Comparison of ENCODE assay signal across 23 mouse cellular contexts in genomic region chr1:192613271-192613670, GRCm38 (mm10).
DNase-seq lines count a peak whose midpoint lies in the region; ATAC-seq and TF ChIP-seq lines count a peak whose summit lies in the region.
"Had no signal": no experiment of that assay in that cellular context is flagged by ENCODE, and none has a peak within 500 bp of the region (broad histone marks: within the 10 kb centered on the region; RNA-seq: fewer than 3 reads in every experiment).

No protein-coding gene starts in this region.

- no peak for TF ChIP-seq POLR2A in brain, embryonic 14.5 days (IDR thresholded peaks at IDR 0.05; ENCODE audit: borderline replicate concordance, extremely low read depth, insufficient read depth, insufficient read length, poor library complexity, severe bottlenecking)

- H3K9ac ChIP-seq in midbrain, embryonic 13.5 days (replicated peaks), result no peak overlapping the region
- no peak overlapping the region for H3K9ac ChIP-seq in midbrain, embryonic 16.5 days (ENCODE audit: low read depth, low read length)
- H3K9ac ChIP-seq in neural tube, embryonic 13.5 days, result no peak overlapping the region
- no peak overlapping the region for H3K9ac ChIP-seq in neural tube, embryonic 15.5 days (replicated peaks)
- H3K9ac ChIP-seq: embryonic facial prominence, embryonic 12.5 days; forebrain, embryonic 13.5 days; forebrain, embryonic 15.5 days; forebrain, postnatal 0 days had no signal

- no peaks in the 10 kb centered on the region for H3K36me3 ChIP-seq in midbrain, embryonic 13.5 days
- H3K36me3 ChIP-seq in midbrain, embryonic 16.5 days (ENCODE audit: control insufficient read depth, insufficient read depth, low read length), result no peaks in the 10 kb centered on the region
- H3K36me3 ChIP-seq in neural tube, embryonic 13.5 days, result no peaks in the 10 kb centered on the region
- H3K36me3 ChIP-seq in neural tube, embryonic 15.5 days, result no peaks in the 10 kb centered on the region
- H3K36me3 ChIP-seq: embryonic facial prominence, embryonic 10.5 days; embryonic facial prominence, embryonic 12.5 days; forebrain, embryonic 15.5 days; G1E had no signal

- 41% methylated on average over 6 of the region's 6 CpGs for WGBS in midbrain, embryonic 13.5 days
- 33% methylated on average over 6 of the region's 6 CpGs for WGBS in midbrain, embryonic 16.5 days
- 49% methylated on average over 6 of the region's 6 CpGs for WGBS in neural tube, embryonic 13.5 days
- WGBS in neural tube, embryonic 15.5 days, result 44% methylated on average over 6 of the region's 6 CpGs

- ATAC-seq in midbrain, embryonic 13.5 days, result peak; percentile 62; the same call in 1 of the 2 replicates
- ATAC-seq in midbrain, embryonic 16.5 days, result no peak
- 0 out of 2 replicates have a peak, but pooled peaks have one; percentile 32 for ATAC-seq in neural tube, embryonic 13.5 days (ENCODE audit: low read depth)
- no peak for ATAC-seq in neural tube, embryonic 15.5 days (ENCODE audit: low FRiP score)
- ATAC-seq: activated CD4-positive, CD25-positive, alpha-beta regulatory T cell, adult 4 months; CD4-positive, CD25-positive, alpha-beta regulatory T cell, adult 4 months; forebrain, embryonic 13.5 days; forebrain, embryonic 15.5 days; forebrain, postnatal 0 days; Patski had no signal

- H3K4me3 ChIP-seq in midbrain, embryonic 13.5 days (replicated peaks), result no peak overlapping the region
- no peak overlapping the region for H3K4me3 ChIP-seq in midbrain, embryonic 16.5 days (ENCODE audit: low read depth, low read length)
- no peak overlapping the region for H3K4me3 ChIP-seq in neural tube, embryonic 13.5 days
- H3K4me3 ChIP-seq in neural tube, embryonic 15.5 days (replicated peaks), result no peak overlapping the region
- H3K4me3 ChIP-seq: embryonic facial prominence, embryonic 10.5 days; embryonic facial prominence, embryonic 12.5 days; forebrain, embryonic 13.5 days; forebrain, embryonic 15.5 days had no signal

- TF ChIP-seq CTCF in brain, embryonic 14.5 days (IDR thresholded peaks at IDR 0.05; ENCODE audit: borderline replicate concordance, extremely low read depth, insufficient read depth, insufficient read length), result no peak

- H3K4me2 ChIP-seq in midbrain, embryonic 13.5 days (replicated peaks), result no peak overlapping the region
- H3K4me2 ChIP-seq in midbrain, embryonic 16.5 days (ENCODE audit: low read length), result no peak overlapping the region
- no peak overlapping the region for H3K4me2 ChIP-seq in neural tube, embryonic 13.5 days
- no peak overlapping the region for H3K4me2 ChIP-seq in neural tube, embryonic 15.5 days
- H3K4me2 ChIP-seq: embryonic facial prominence, embryonic 12.5 days; forebrain, embryonic 13.5 days; forebrain, embryonic 15.5 days had no signal

- no peaks in the 10 kb centered on the region for H3K27me3 ChIP-seq in midbrain, embryonic 13.5 days
- H3K27me3 ChIP-seq in midbrain, embryonic 16.5 days (ENCODE audit: control insufficient read depth, insufficient read depth, low read depth, low read length), result no peaks in the 10 kb centered on the region
- no peaks in the 10 kb centered on the region for H3K27me3 ChIP-seq in neural tube, embryonic 13.5 days
- H3K27me3 ChIP-seq in neural tube, embryonic 15.5 days (replicated peaks), result no peaks in the 10 kb centered on the region
- H3K27me3 ChIP-seq: embryonic facial prominence, embryonic 12.5 days; forebrain, embryonic 13.5 days; forebrain, embryonic 15.5 days; Patski had no signal

- H3K9me3 ChIP-seq in midbrain, embryonic 13.5 days, result no peaks in the 10 kb centered on the region
- H3K9me3 ChIP-seq in midbrain, embryonic 16.5 days (replicated peaks; ENCODE audit: control insufficient read depth, low read length, poor library complexity, severe bottlenecking), result no peaks in the 10 kb centered on the region
- H3K9me3 ChIP-seq in neural tube, embryonic 13.5 days, result no peaks in the 10 kb centered on the region
- H3K9me3 ChIP-seq in neural tube, embryonic 15.5 days (replicated peaks), result no peaks in the 10 kb centered on the region
- H3K9me3 ChIP-seq: embryonic facial prominence, embryonic 10.5 days; embryonic facial prominence, embryonic 12.5 days; forebrain, embryonic 13.5 days; forebrain, embryonic 15.5 days had no signal

- DNase-seq in brain, embryonic 14.5 days (ENCODE audit: low read depth), result peak; percentile 21
- DNase-seq: adrenal gland, adult 8-10 months; adrenal gland, postnatal 14 days; adrenal gland, postnatal 36 days; B cell, adult 2 months; cerebellum, adult 11 months; cerebellum, adult 18-20 months; cerebellum, adult 8-10 months; cerebellum, adult 9-11 months; cerebellum, postnatal 14 days; forebrain, postnatal 0 days had no signal

- H3K4me1 ChIP-seq in midbrain, embryonic 13.5 days (replicated peaks), result no peaks in the 10 kb centered on the region; the same call in 1 of the 2 replicates
- H3K4me1 ChIP-seq in midbrain, embryonic 16.5 days (ENCODE audit: control insufficient read depth, insufficient read depth, low read length), result no peaks in the 10 kb centered on the region; the same call in 1 of the 2 replicates
- H3K4me1 ChIP-seq in neural tube, embryonic 13.5 days (replicated peaks), result peaks cover 5% of the 10 kb centered on the region
- peaks cover 4% of the 10 kb centered on the region; the same call in 1 of the 2 replicates for H3K4me1 ChIP-seq in neural tube, embryonic 15.5 days
- H3K4me1 ChIP-seq: embryonic facial prominence, embryonic 12.5 days; forebrain, embryonic 13.5 days; forebrain, embryonic 15.5 days had no signal

- no peak overlapping the region for H3K27ac ChIP-seq in midbrain, embryonic 13.5 days
- no peak overlapping the region for H3K27ac ChIP-seq in midbrain, embryonic 16.5 days (ENCODE audit: low read length)
- no peak overlapping the region for H3K27ac ChIP-seq in neural tube, embryonic 13.5 days (replicated peaks)
- H3K27ac ChIP-seq in neural tube, embryonic 15.5 days (replicated peaks), result no peak overlapping the region
- H3K27ac ChIP-seq: embryonic facial prominence, embryonic 10.5 days; embryonic facial prominence, embryonic 12.5 days; forebrain, embryonic 13.5 days; forebrain, embryonic 15.5 days had no signal

Comparison
In these comparisons a context has a peak if more than half of its experiments do, and no peak if none do; other contexts are left out.
1. ATAC-seq: peak in midbrain, embryonic 13.5 days (single experiment) and neural tube, embryonic 13.5 days (single experiment); none in midbrain, embryonic 16.5 days (single experiment) and neural tube, embryonic 15.5 days (single experiment).